ENCODE assay signal across 8 mouse cellular contexts in genomic region chr9:69301955-69302354, GRCm38 (mm10).
DNase-seq lines count a peak whose midpoint lies in the region; ATAC-seq and TF ChIP-seq lines count a peak whose summit lies in the region.

No protein-coding gene starts in this region.

- no peaks in the 10 kb centered on the region for H3K9me3 ChIP-seq in heart, embryonic 10.5 days
- H3K9me3 ChIP-seq in lung, postnatal 0 days (ENCODE audit: low read length): no peaks in the 10 kb centered on the region
- H3K9me3 ChIP-seq in hindbrain, embryonic 16.5 days (ENCODE audit: control insufficient read depth, low read length): no peaks in the 10 kb centered on the region
- no peaks in the 10 kb centered on the region for H3K9me3 ChIP-seq in stomach, embryonic 16.5 days (replicated peaks; ENCODE audit: control insufficient read depth, low read length)

- intact Hi-C loops in heart, postnatal 25 days (cut with DNase I): no loop called here
- intact Hi-C loops in left cerebral cortex, postnatal 4 days (cut with DNase I): no loop called here

- TF ChIP-seq EP300 in lung, postnatal 0 days (IDR thresholded peaks at IDR 0.05): no peak

- H3K4me3 ChIP-seq in heart, embryonic 10.5 days: no peak overlapping the region
- no peak overlapping the region; the same call in 1 of the 2 replicates for H3K4me3 ChIP-seq in lung, postnatal 0 days (ENCODE audit: low read depth, low read length)
- no peak overlapping the region for H3K4me3 ChIP-seq in hindbrain, embryonic 16.5 days (ENCODE audit: low read length)
- no peak overlapping the region for H3K4me3 ChIP-seq in stomach, embryonic 16.5 days (replicated peaks; ENCODE audit: low read length)

- no peak for ATAC-seq in lung, postnatal 0 days
- no peak for ATAC-seq in hindbrain, embryonic 16.5 days
- ATAC-seq in stomach, embryonic 16.5 days (ENCODE audit: insufficient read depth, low FRiP score): no peak

- no peak for TF ChIP-seq CTCF in lung, postnatal 0 days (IDR thresholded peaks at IDR 0.05)

- DNase-seq in heart, embryonic 10.5 days (ENCODE audit: low spot score): peak; percentile 54
- no peak for DNase-seq in heart, postnatal 25 days (ENCODE audit: low spot score)
- DNase-seq in lung, postnatal 0 days (ENCODE audit: low spot score): no peak
- no peak for DNase-seq in lung, postnatal 36 days
- DNase-seq in retina, embryonic 14.5 days (ENCODE audit: low spot score): no peak
- no peak for DNase-seq in left cerebral cortex, postnatal 4 days

- 12% methylated on average over 4 of the region's 4 CpGs for WGBS in heart, embryonic 10.5 days
- 21% methylated on average over 4 of the region's 4 CpGs for WGBS in lung, postnatal 0 days
- 21% methylated on average over 4 of the region's 4 CpGs for WGBS in hindbrain, embryonic 16.5 days
- WGBS in stomach, embryonic 16.5 days: 28% methylated on average over 4 of the region's 4 CpGs

- H3K36me3 ChIP-seq in heart, embryonic 10.5 days: no peaks in the 10 kb centered on the region
- H3K36me3 ChIP-seq in lung, postnatal 0 days (ENCODE audit: insufficient read depth, low read length): no peaks in the 10 kb centered on the region
- H3K36me3 ChIP-seq in hindbrain, embryonic 16.5 days (ENCODE audit: control insufficient read depth, insufficient read depth, low read length): no peaks in the 10 kb centered on the region
- H3K36me3 ChIP-seq in stomach, embryonic 16.5 days (ENCODE audit: control insufficient read depth, insufficient read depth, low read length): no peaks in the 10 kb centered on the region

- H3K9ac ChIP-seq in lung, postnatal 0 days (replicated peaks; ENCODE audit: low read depth): no peak overlapping the region
- no peak overlapping the region for H3K9ac ChIP-seq in hindbrain, embryonic 16.5 days (ENCODE audit: low read depth, low read length)
- no peak overlapping the region for H3K9ac ChIP-seq in stomach, embryonic 16.5 days (ENCODE audit: low read length)

- H3K4me1 ChIP-seq in heart, embryonic 10.5 days: peaks cover 20% of the 10 kb centered on the region
- peaks cover 12% of the 10 kb centered on the region; the same call in 1 of the 2 replicates for H3K4me1 ChIP-seq in lung, postnatal 0 days (ENCODE audit: insufficient read depth, low read depth, low read length)
- H3K4me1 ChIP-seq in hindbrain, embryonic 16.5 days (ENCODE audit: control insufficient read depth, insufficient read depth, low read depth, low read length): peaks cover 5% of the 10 kb centered on the region
- H3K4me1 ChIP-seq in stomach, embryonic 16.5 days (ENCODE audit: control insufficient read depth, insufficient read depth, low read length): peaks cover 9% of the 10 kb centered on the region

- H3K27me3 ChIP-seq in heart, embryonic 10.5 days (ENCODE audit: insufficient read depth, poor library complexity, severe bottlenecking): no peaks in the 10 kb centered on the region
- H3K27me3 ChIP-seq in lung, postnatal 0 days (replicated peaks; ENCODE audit: insufficient read depth, low read length): no peaks in the 10 kb centered on the region
- H3K27me3 ChIP-seq in hindbrain, embryonic 16.5 days (replicated peaks; ENCODE audit: control insufficient read depth, insufficient read depth, low read length): no peaks in the 10 kb centered on the region
- no peaks in the 10 kb centered on the region for H3K27me3 ChIP-seq in stomach, embryonic 16.5 days (ENCODE audit: control insufficient read depth, insufficient read depth, low read length)

- peak overlapping the region; percentile 46 for H3K4me2 ChIP-seq in lung, postnatal 0 days (replicated peaks; ENCODE audit: low read depth, low read length)
- no peak overlapping the region for H3K4me2 ChIP-seq in hindbrain, embryonic 16.5 days (ENCODE audit: low read length)
- H3K4me2 ChIP-seq in stomach, embryonic 16.5 days (ENCODE audit: low read depth, low read length): 0 out of 2 replicates have a peak overlapping the region, but pooled peaks have one; percentile 24

- H3K27ac ChIP-seq in heart, embryonic 10.5 days: no peak overlapping the region
- no peak overlapping the region; the same call in 1 of the 2 replicates for H3K27ac ChIP-seq in lung, postnatal 0 days (ENCODE audit: low read length)
- H3K27ac ChIP-seq in hindbrain, embryonic 16.5 days (ENCODE audit: low read depth, low read length): peak overlapping the region; percentile 59
- no peak overlapping the region for H3K27ac ChIP-seq in stomach, embryonic 16.5 days (ENCODE audit: low read length)
